Mouse (Mus musculus) hindbrain, postnatal 0 days (tissue): ENCODE measurements at regions not wholly inside any gene's neighbourhood (a gene's known extent, or its start where the extent isn't known, plus 50 kb on each side); places are given as distances from the start of the nearest gene placed in this dataset.

ENCODE experiments used
- ATAC-seq: fragments of 200-750 bp; cut with Nextera tagmentation; 2 replicates; pipeline ENCODE4 v1.8.0; 2017; ENCODE audit warnings: mild to moderate bottlenecking, moderate TSS enrichment, moderate library complexity
- DNase-seq: peaks from one replicate; pipeline ENCODE4 v3.0.0-alpha.2; 2015; ENCODE audit warnings: low spot score
- H3K27ac ChIP-seq: fragments of 300-500 bp; sonication (generic); 2 replicates; pipeline ENCODE4 v1.5.1; 2014; ENCODE audit warnings: mild to moderate bottlenecking
- H3K27me3 ChIP-seq: fragments of 300-500 bp; sonication (generic); 2 replicates; pipeline ENCODE4 v1.6.1; 2014; ENCODE audit warnings: low read length, mixed read lengths; ENCODE audit not compliant: insufficient read depth
- H3K36me3 ChIP-seq: fragments of 300-500 bp; sonication (generic); 2 replicates; pipeline ENCODE4 v1.6.1; 2014; ENCODE audit warnings: low read length, mixed read lengths; ENCODE audit not compliant: insufficient read depth
- H3K4me1 ChIP-seq: fragments of 300-500 bp; sonication (generic); 2 replicates; pipeline ENCODE4 v1.6.1; 2014; ENCODE audit warnings: antibody characterized with exemption, low read length, mixed read lengths; ENCODE audit not compliant: insufficient read depth
- H3K4me2 ChIP-seq: fragments of 300-500 bp; sonication (generic); 2 replicates; pipeline ENCODE4 v1.6.1; 2014; ENCODE audit warnings: low read depth, mild to moderate bottlenecking, low read length, moderate library complexity, mixed read lengths
- H3K4me3 ChIP-seq: fragments of 300-500 bp; sonication (generic); 2 replicates; pipeline ENCODE4 v1.5.1; 2014; ENCODE audit warnings: low read length
- H3K9ac ChIP-seq: fragments of 300-500 bp; sonication (generic); replicated peaks from 2 replicates; pipeline ENCODE4 v1.6.1; 2014; ENCODE audit warnings: mild to moderate bottlenecking, low read length, moderate library complexity, mixed read lengths
- H3K9me3 ChIP-seq: fragments of 300-500 bp; sonication (generic); 2 replicates; pipeline ENCODE4 v1.6.1; 2016; ENCODE audit warnings: low read length, mixed read lengths
- CTCF ChIP-seq: IDR thresholded peaks from 2 replicates; pipeline ENCODE4 v1.5.1; 2016; ENCODE audit warnings: antibody characterized with exemption, control low read depth, low read depth
- WGBS: fragments of 180-500 bp; shearing (Covaris S2); extraction: QIAGEN DNeasy Blood & Tissue Kit; methylation state at CpG from one replicate; pipeline ENCODE4 v1.1.7; 2014; 5-methylcytosine and 5-hydroxymethylcytosine counted together

DNA sequence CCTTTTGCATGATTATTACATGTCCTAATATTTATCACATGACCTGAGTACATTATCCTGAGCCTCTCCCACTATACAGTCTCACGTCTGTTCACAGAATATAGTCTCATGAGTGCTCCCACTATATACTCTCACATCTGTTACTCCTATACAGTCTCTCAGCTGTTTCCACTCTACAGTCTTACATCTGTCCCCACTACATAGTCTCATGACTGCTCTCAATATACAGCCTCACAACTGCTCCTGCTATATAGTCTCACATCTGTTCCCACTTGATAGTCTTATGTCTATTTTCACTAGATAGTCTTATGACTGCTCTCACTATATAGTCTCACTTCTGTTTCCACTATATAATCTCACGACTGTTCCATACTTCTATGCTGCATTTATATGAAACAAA lies 1195.5 kb upstream of the Adgrl2 start:
- DNase-seq (no peak), ATAC-seq (no peak)
- H3K9me3 ChIP-seq = no peaks in the 10 kb centered on the region
- no peak for TF ChIP-seq CTCF
- no peak overlapping the region for H3K4me2 ChIP-seq
- 82% methylated on average over 2 of the region's 2 CpGs for WGBS
- no peak overlapping the region for H3K9ac ChIP-seq
- H3K4me1 ChIP-seq = no peaks in the 10 kb centered on the region
- H3K27ac ChIP-seq = no peak overlapping the region
- H3K4me3 ChIP-seq = no peak overlapping the region
- no peaks in the 10 kb centered on the region for H3K27me3 ChIP-seq
- no peaks in the 10 kb centered on the region for H3K36me3 ChIP-seq

DNA sequence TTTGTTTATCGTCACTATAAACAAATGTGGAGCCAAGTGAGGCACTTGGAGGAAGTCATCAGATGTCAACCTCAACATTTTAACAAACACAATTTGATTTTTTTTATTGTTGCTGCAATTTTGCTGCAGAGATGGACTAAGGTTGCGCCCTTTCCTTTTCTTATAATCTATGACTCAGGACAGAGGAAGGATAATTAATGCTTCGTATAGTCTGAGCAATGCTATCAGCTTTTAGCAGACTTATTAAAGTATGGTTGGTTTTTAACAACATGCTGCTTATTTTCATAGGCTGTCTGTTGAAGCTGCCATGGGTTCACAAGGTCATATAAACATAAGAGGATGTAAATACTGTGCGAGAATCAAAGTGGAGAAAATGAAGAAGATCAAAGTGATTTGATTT lies 1202.8 kb upstream of the Adgrl2 start:
- DNase-seq (no peak), ATAC-seq (no peak)
- H3K27ac ChIP-seq = no peak overlapping the region
- 79% methylated on average over 4 of the region's 4 CpGs for WGBS
- no peak overlapping the region for H3K4me3 ChIP-seq
- H3K27me3 ChIP-seq = no peaks in the 10 kb centered on the region
- no peaks in the 10 kb centered on the region for H3K36me3 ChIP-seq
- no peaks in the 10 kb centered on the region for H3K9me3 ChIP-seq
- H3K4me1 ChIP-seq = no peaks in the 10 kb centered on the region
- H3K9ac ChIP-seq = no peak overlapping the region
- no peak overlapping the region for H3K4me2 ChIP-seq
- TF ChIP-seq CTCF = no peak

DNA sequence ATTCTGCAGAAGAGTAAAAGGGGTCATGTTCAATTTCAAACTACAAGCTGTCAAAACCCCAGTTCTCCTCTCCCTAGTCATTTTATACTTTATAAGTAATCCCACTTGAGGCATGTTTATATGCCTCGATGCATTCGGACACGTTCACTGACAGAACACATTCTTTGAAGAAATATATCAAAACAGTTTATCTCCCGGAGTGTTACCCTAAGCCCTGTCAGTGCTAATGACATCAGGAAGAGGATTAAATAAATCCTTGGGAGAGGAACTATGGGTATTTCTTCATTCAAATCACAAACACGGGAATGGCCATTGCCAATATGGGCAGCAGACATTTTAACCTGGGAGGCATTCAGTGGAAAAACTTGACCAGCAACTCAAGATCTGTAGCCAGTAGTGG lies 1208.1 kb upstream of the Adgrl2 start:
- ATAC-seq (no peak), DNase-seq (no peak)
- Histone ChIP-seq H3K27ac (no peak overlapping the region), H3K4me1 (no peaks in the 10 kb centered on the region), H3K4me3 (no peak overlapping the region), H3K9ac (no peak overlapping the region), H3K36me3 (no peaks in the 10 kb centered on the region), H3K27me3 (no peaks in the 10 kb centered on the region), H3K9me3 (no peaks in the 10 kb centered on the region), H3K4me2 (no peak overlapping the region)
- WGBS = 61% methylated on average over 5 of the region's 5 CpGs
- TF ChIP-seq CTCF = no peak

DNA sequence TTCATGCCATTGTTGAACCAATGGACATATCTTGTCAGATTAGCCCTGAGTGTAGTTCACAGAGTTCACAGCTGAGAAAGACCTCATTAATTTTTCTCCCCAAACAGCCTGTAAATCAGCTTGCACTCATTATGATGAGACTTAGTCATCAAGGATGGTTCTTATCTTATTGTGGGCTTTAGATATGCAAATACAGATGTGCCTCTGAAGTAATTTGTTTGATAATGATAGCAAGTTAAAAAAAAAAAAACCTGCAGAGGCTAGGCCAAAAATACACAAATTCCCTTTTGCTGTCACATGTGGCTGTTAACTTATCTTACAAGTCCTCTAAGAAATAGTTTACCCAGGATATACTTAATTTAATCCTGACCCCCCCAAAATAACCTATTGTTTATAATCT lies 1215.5 kb upstream of the Adgrl2 start:
- Histone ChIP-seq H3K9ac (no peak overlapping the region), H3K4me1 (no peaks in the 10 kb centered on the region), H3K9me3 (no peaks in the 10 kb centered on the region), H3K27ac (no peak overlapping the region), H3K4me2 (no peak overlapping the region), H3K27me3 (no peaks in the 10 kb centered on the region), H3K36me3 (no peaks in the 10 kb centered on the region), H3K4me3 (no peak overlapping the region)
- DNase-seq = no peak
- ATAC-seq = no peak
- TF ChIP-seq CTCF = no peak

DNA sequence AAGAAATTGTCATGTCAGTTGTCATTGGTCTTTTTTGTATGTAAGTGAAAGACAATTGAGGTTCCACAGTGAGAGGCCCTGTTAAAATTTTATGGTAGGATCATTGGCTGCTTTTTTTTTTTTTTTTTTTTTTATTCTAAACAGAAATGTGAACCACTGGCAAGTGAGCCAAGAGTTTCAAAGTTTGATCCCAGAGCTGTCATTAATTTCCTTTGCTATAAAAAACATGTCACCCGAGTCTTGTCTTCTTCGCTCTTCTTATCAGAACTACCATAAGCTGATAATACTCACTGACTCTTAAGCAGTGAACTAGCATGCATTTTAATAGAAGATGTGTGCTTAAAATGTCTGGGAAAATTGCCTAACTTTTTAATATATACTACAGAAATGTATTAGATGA lies 1204.4 kb upstream of the Adgrl4 start:
- H3K4me1 ChIP-seq = no peaks in the 10 kb centered on the region
- WGBS = 88% methylated on average over 2 of the region's 2 CpGs

DNA sequence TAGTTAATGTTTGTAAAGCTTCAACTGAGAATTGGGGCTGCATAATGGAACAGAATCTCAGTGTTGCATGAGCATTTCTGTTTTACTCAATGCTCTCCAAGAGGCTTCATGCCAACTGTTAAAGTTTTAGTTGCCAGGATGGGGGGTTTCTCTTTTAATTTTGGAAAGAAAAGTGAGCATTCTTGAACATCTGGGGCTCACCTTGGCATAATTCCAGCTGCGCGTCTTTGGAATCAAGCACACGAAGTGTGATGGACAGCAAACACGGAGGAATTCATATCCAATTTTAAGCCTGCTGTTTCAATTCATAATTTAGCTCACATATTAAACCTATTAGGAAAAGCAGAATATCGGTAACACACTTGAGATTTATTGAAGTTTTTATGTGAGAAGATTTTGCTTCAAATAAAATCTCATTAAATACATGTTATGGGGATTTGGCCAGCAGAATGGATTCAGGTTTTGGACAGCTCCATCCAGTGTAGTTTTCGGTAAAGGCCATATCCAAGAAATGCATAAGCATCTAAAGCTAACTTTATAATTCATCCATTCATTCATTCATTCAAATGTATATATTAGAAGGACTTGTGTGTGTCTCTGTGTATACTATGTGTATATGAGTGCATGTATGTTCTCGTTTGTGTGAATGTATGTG lies 1200.6 kb upstream of the Adgrl4 start:
- Histone ChIP-seq H3K27me3 (no peaks in the 10 kb centered on the region), H3K27ac (no peak overlapping the region), H3K9ac (no peak overlapping the region), H3K4me2 (no peak overlapping the region), H3K4me1 (no peaks in the 10 kb centered on the region), H3K9me3 (no peaks in the 10 kb centered on the region), H3K36me3 (no peaks in the 10 kb centered on the region), H3K4me3 (no peak overlapping the region)
- DNase-seq (peak; percentile 8), ATAC-seq (no peak)
- 58% methylated on average over 7 of the region's 7 CpGs for WGBS
- TF ChIP-seq CTCF = no peak

More for the DNA sequence above, 1204.4 kb upstream of the Adgrl4 start:
- Histone ChIP-seq H3K9me3 (no peaks in the 10 kb centered on the region), H3K4me2 (no peak overlapping the region), H3K36me3 (no peaks in the 10 kb centered on the region), H3K27me3 (no peaks in the 10 kb centered on the region), H3K4me3 (no peak overlapping the region), H3K9ac (no peak overlapping the region), H3K27ac (no peak overlapping the region)
- no peak for TF ChIP-seq CTCF
- ATAC-seq (no peak), DNase-seq (no peak)

DNA sequence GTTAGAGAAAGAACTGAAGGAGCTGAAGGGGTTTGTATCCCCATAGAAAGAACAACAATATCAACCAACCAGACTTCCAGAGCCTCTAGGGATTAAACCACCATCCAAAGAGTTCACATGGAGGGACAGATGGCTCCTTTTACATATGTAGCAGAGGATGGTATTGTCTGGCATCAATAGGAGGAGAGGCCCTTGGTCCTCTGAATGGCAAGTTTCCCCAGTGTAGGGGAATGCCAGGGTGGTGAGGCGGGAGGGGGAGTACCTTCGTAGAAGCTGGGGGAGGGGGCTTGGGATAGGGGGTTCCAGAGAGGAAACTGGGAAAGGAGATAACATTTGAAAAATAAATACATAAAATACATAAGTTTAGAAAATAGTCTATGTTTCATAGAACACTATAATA lies 1162.6 kb upstream of the Adgrl4 start:
- no peak overlapping the region for H3K4me2 ChIP-seq
- ATAC-seq = no peak
- H3K27me3 ChIP-seq = no peaks in the 10 kb centered on the region
- no peaks in the 10 kb centered on the region for H3K36me3 ChIP-seq
- H3K4me1 ChIP-seq = no peaks in the 10 kb centered on the region
- no peaks in the 10 kb centered on the region for H3K9me3 ChIP-seq
- no peak overlapping the region for H3K9ac ChIP-seq
- whole genome bisulfite sequencing = 88% methylated on average over 2 of the region's 2 CpGs
- no peak overlapping the region for H3K27ac ChIP-seq
- no peak for DNase-seq
- H3K4me3 ChIP-seq = no peak overlapping the region
- TF ChIP-seq CTCF = no peak
